Mouse (Mus musculus): ENCODE measurements around the gene Gm10778. TPM values are rescaled to one million over a fixed set of nuclear protein-coding genes. Genes with fewer than 3 reads are reported as not detected.
"Not testable (repeated sequence)": the region's sequence is repeated elsewhere in the genome, so short reads cannot be mapped to it uniquely, and the experiment has no call there.

Gene Gm10778
- polyA plus RNA-seq, 1 experiment from 2014 or later, result 3.3 TPM

- no peak overlapping the region for H3K27ac ChIP-seq (ENCODE audit: low read depth, low read length)
- no peaks in the 10 kb centered on the region for H3K36me3 ChIP-seq (ENCODE audit: control insufficient read depth, insufficient read depth, low read length)
- H3K27me3 ChIP-seq (replicated peaks; ENCODE audit: control insufficient read depth, insufficient read depth, low read length), result no peaks in the 10 kb centered on the region
- ATAC-seq (replicated peaks; ENCODE audit: low FRiP score), result no peak
- H3K4me1 ChIP-seq (replicated peaks; ENCODE audit: control insufficient read depth, insufficient read depth, low read length), result peaks cover 19% of the 10 kb centered on the region
- H3K9ac ChIP-seq (ENCODE audit: low read depth, low read length), result no peak overlapping the region
- no peaks in the 10 kb centered on the region for H3K9me3 ChIP-seq (ENCODE audit: control insufficient read depth, low read length)
- H3K4me2 ChIP-seq, result no peak overlapping the region
- DNase-seq (ENCODE audit: low spot score), result no peak
- WGBS, result 65% methylated on average over 6 of the region's 6 CpGs
- H3K4me3 ChIP-seq (ENCODE audit: low read depth, low read length), result no peak overlapping the region
Measured at GRCm38 (mm10) chr10:81638101-81638500, 10.8 kb upstream of the Gm10778 start.

DNA sequence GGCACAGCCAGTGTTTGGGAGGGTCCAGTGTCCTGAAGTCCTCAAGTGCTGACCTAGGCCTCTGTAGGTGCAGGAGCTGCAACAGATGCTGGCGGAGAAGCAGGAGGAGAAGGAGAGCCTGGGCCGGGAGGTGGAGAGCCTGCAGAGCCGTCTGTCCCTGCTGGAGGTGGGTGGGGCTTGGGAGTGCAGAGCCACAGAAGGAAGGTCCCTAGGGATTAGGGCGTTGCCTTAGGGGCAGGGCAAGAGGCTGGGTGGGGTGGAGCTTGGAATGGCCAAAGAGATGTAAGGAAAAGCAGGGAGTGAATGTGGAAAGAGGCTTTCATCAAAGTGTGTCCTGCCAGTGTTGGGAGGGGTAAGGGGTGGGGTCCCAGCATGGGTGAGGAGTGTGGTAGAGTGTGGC, 8.0 kb upstream of the Gm10778 start:
- H3K36me3 ChIP-seq (ENCODE audit: control insufficient read depth, insufficient read depth, low read length); H3K9me3 ChIP-seq (ENCODE audit: control insufficient read depth, low read length); H3K9ac ChIP-seq (ENCODE audit: low read depth, low read length); H3K27me3 ChIP-seq (replicated peaks; ENCODE audit: control insufficient read depth, insufficient read depth, low read length); H3K4me2 ChIP-seq; H3K27ac ChIP-seq (ENCODE audit: low read depth, low read length); H3K4me3 ChIP-seq (ENCODE audit: low read depth, low read length); DNase-seq (ENCODE audit: low spot score); ATAC-seq (replicated peaks; ENCODE audit: low FRiP score): not testable (repeated sequence)
- 51% methylated on average over 4 of the region's 4 CpGs for WGBS
- H3K4me1 ChIP-seq (replicated peaks; ENCODE audit: control insufficient read depth, insufficient read depth, low read length), result peaks cover 14% of the 10 kb centered on the region

DNA sequence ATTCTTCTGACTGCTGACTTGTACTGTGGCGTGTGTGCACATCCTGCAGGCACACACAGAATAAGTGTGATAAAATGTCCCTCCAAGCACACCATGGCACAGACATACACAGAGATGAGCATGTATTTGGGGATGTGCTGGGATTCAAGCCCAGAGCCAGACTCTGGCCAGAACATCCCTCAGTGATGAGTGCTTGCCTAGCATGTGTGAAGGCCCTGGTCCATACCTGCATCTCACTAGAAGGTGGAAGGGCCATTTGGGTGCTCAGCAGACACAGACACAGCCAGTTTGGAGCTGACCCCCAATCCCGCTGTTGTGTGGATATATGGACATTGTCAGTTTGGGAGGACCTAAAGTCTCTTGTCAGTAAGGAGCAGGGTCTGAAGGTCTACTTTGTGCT, 7.3 kb upstream of the Gm10778 start:
- no peaks in the 10 kb centered on the region for H3K9me3 ChIP-seq (ENCODE audit: control insufficient read depth, low read length)
- no peaks in the 10 kb centered on the region for H3K36me3 ChIP-seq (ENCODE audit: control insufficient read depth, insufficient read depth, low read length)
- H3K4me1 ChIP-seq (replicated peaks; ENCODE audit: control insufficient read depth, insufficient read depth, low read length), result peaks cover 11% of the 10 kb centered on the region
- no peak overlapping the region for H3K9ac ChIP-seq (ENCODE audit: low read depth, low read length)
- no peak overlapping the region for H3K27ac ChIP-seq (ENCODE audit: low read depth, low read length)
- no peak overlapping the region for H3K4me2 ChIP-seq
- ATAC-seq (replicated peaks; ENCODE audit: low FRiP score) (no peak), DNase-seq (ENCODE audit: low spot score) (no peak)
- 84% methylated on average over 2 of the region's 2 CpGs for WGBS
- no peak overlapping the region for H3K4me3 ChIP-seq (ENCODE audit: low read depth, low read length)
- no peaks in the 10 kb centered on the region for H3K27me3 ChIP-seq (replicated peaks; ENCODE audit: control insufficient read depth, insufficient read depth, low read length)

GRCm38 (mm10) chr10:81641978-81642647, 6.7 kb upstream of the Gm10778 start:
- peaks cover 11% of the 10 kb centered on the region for H3K4me1 ChIP-seq (replicated peaks; ENCODE audit: control insufficient read depth, insufficient read depth, low read length)
- no peak overlapping the region for H3K27ac ChIP-seq (ENCODE audit: low read depth, low read length)
- no peaks in the 10 kb centered on the region for H3K27me3 ChIP-seq (replicated peaks; ENCODE audit: control insufficient read depth, insufficient read depth, low read length)
- H3K4me3 ChIP-seq (ENCODE audit: low read depth, low read length), result peak overlapping the region; percentile 78
- peak overlapping the region; percentile 94 for H3K9ac ChIP-seq (ENCODE audit: low read depth, low read length)
- H3K9me3 ChIP-seq (ENCODE audit: control insufficient read depth, low read length), result no peaks in the 10 kb centered on the region
- DNase-seq (ENCODE audit: low spot score), result no peak
- 80% methylated on average over 8 of the region's 8 CpGs for WGBS
- H3K36me3 ChIP-seq (ENCODE audit: control insufficient read depth, insufficient read depth, low read length), result no peaks in the 10 kb centered on the region
- ATAC-seq (replicated peaks; ENCODE audit: low FRiP score), result no peak
- H3K4me2 ChIP-seq, result peak overlapping the region; percentile 97

GRCm38 (mm10) chr10:81642648-81643448, 6.0 kb upstream of the Gm10778 start:
- H3K27ac ChIP-seq (ENCODE audit: low read depth, low read length), result peak overlapping the region; percentile 97
- peak; percentile 48 for ATAC-seq (replicated peaks; ENCODE audit: low FRiP score)
- no peaks in the 10 kb centered on the region for H3K27me3 ChIP-seq (replicated peaks; ENCODE audit: control insufficient read depth, insufficient read depth, low read length)
- H3K4me2 ChIP-seq, result peak overlapping the region; percentile 97
- H3K9ac ChIP-seq (ENCODE audit: low read depth, low read length), result peak overlapping the region; percentile 94
- DNase-seq (ENCODE audit: low spot score), result no peak
- 19% methylated on average over 24 of the region's 24 CpGs for WGBS
- peaks cover 11% of the 10 kb centered on the region for H3K4me1 ChIP-seq (replicated peaks; ENCODE audit: control insufficient read depth, insufficient read depth, low read length)
- no peaks in the 10 kb centered on the region for H3K9me3 ChIP-seq (ENCODE audit: control insufficient read depth, low read length)
- no peaks in the 10 kb centered on the region for H3K36me3 ChIP-seq (ENCODE audit: control insufficient read depth, insufficient read depth, low read length)
- peak overlapping the region; percentile 78 for H3K4me3 ChIP-seq (ENCODE audit: low read depth, low read length)

DNA sequence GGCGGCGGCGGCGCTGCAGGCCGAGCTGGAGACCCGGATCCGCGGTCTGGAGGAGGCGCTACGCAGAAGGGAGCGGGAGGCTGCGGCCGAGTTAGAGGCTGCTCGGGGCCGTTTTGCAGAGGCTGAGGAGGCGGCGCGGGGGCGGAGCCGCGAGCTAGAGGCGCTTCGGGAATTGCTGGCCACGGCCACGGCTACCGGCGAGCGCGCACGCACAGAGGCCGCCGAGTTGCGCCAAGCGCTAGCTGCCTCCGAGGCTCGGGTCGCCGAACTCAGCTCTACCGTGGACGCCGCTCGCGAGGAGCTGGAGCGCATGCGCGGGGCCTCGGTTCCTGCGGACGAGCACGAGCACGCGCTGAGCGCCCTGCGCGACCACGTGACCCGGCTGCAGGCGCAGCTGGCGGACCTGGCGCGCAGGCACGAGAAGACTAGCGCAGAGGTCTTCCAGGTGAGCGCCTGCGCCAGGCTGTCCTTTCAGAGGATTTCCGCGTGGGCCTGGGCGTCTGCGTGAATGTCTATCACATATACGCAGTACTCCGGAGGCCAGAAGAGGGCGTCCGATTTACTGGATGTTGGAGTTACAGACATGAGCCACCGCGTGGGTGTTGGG, 5.3 kb upstream of the Gm10778 start:
- Histone ChIP-seq H3K4me2 (peak overlapping the region; percentile 97), H3K27ac (ENCODE audit: low read depth, low read length) (peak overlapping the region; percentile 97), H3K4me3 (ENCODE audit: low read depth, low read length) (peak overlapping the region; percentile 78), H3K9me3 (ENCODE audit: control insufficient read depth, low read length) (no peaks in the 10 kb centered on the region), H3K27me3 (replicated peaks; ENCODE audit: control insufficient read depth, insufficient read depth, low read length) (no peaks in the 10 kb centered on the region), H3K4me1 (replicated peaks; ENCODE audit: control insufficient read depth, insufficient read depth, low read length) (peaks cover 11% of the 10 kb centered on the region), H3K36me3 (ENCODE audit: control insufficient read depth, insufficient read depth, low read length) (no peaks in the 10 kb centered on the region), H3K9ac (ENCODE audit: low read depth, low read length) (peak overlapping the region; percentile 94)
- WGBS, result 1% methylated on average over 64 of the region's 75 CpGs
- peak; percentile 90 for DNase-seq (ENCODE audit: low spot score)
- peak; percentile 86 for ATAC-seq (replicated peaks; ENCODE audit: low FRiP score)

- Histone ChIP-seq H3K36me3 (ENCODE audit: control insufficient read depth, insufficient read depth, low read length) (no peaks in the 10 kb centered on the region), H3K9ac (ENCODE audit: low read depth, low read length) (peak overlapping the region; percentile 94), H3K4me3 (ENCODE audit: low read depth, low read length) (peak overlapping the region; percentile 78), H3K9me3 (ENCODE audit: control insufficient read depth, low read length) (no peaks in the 10 kb centered on the region), H3K4me2 (peak overlapping the region; percentile 97), H3K4me1 (replicated peaks; ENCODE audit: control insufficient read depth, insufficient read depth, low read length) (peaks cover 11% of the 10 kb centered on the region), H3K27me3 (replicated peaks; ENCODE audit: control insufficient read depth, insufficient read depth, low read length) (no peaks in the 10 kb centered on the region), H3K27ac (ENCODE audit: low read depth, low read length) (peak overlapping the region; percentile 97; the same call in 1 of the 2 replicates)
- no peak for DNase-seq (ENCODE audit: low spot score)
- WGBS, result 53% methylated on average over 2 of the region's 2 CpGs
- ATAC-seq (replicated peaks; ENCODE audit: low FRiP score), result peak; percentile 8; the same call in 1 of the 2 replicates
Measured at GRCm38 (mm10) chr10:81644162-81644561, 4.7 kb upstream of the Gm10778 start.

DNA sequence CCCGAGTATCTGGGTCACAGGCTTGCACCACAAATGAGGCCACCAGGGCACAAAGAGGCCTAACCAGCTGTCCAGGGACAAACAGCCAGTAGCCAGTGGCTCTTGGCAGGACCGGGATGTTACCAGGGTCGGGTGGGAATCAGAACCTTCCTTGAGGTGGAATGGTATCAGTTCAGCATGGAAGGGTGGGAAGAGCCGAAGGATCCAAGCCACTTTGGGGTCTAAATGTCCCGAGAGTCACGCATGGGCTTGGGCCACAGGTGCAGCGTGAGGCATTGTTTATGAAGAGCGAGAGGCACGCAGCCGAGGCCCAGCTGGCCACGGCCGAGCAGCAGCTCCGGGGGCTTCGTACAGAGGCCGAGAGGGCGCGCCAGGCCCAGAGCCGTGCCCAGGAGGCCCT, 4.1 kb upstream of the Gm10778 start:
- no peak for DNase-seq (ENCODE audit: low spot score)
- peak overlapping the region; percentile 94; the same call in 1 of the 2 replicates for H3K9ac ChIP-seq (ENCODE audit: low read depth, low read length)
- peak overlapping the region; percentile 97 for H3K4me2 ChIP-seq

More for the DNA sequence above, 4.1 kb upstream of the Gm10778 start:
- no peak overlapping the region; the same call in 1 of the 2 replicates for H3K27ac ChIP-seq (ENCODE audit: low read depth, low read length)
- no peaks in the 10 kb centered on the region for H3K9me3 ChIP-seq (ENCODE audit: control insufficient read depth, low read length)
- H3K27me3 ChIP-seq (replicated peaks; ENCODE audit: control insufficient read depth, insufficient read depth, low read length), result no peaks in the 10 kb centered on the region
- no peaks in the 10 kb centered on the region for H3K36me3 ChIP-seq (ENCODE audit: control insufficient read depth, insufficient read depth, low read length)
- WGBS, result 91% methylated on average over 18 of the region's 18 CpGs
- no peak overlapping the region for H3K4me3 ChIP-seq (ENCODE audit: low read depth, low read length)
- ATAC-seq (replicated peaks; ENCODE audit: low FRiP score), result no peak
- H3K4me1 ChIP-seq (replicated peaks; ENCODE audit: control insufficient read depth, insufficient read depth, low read length), result peaks cover 11% of the 10 kb centered on the region

Data from liver, embryonic 11.5 days (tissue).